ENCODE assay signal across 10 mouse cellular contexts in genomic region chr6:53954106-53954505, GRCm38 (mm10). TPM values are rescaled to one million over a fixed set of nuclear protein-coding genes. Genes with fewer than 3 reads are reported as not detected.
DNase-seq lines count a peak whose midpoint lies in the region; ATAC-seq and TF ChIP-seq lines count a peak whose summit lies in the region.
"Had no signal": no experiment of that assay in that cellular context is flagged by ENCODE, and none has a peak within 500 bp of the region (broad histone marks: within the 10 kb centered on the region; RNA-seq: fewer than 3 reads in every experiment).

No protein-coding gene starts in this region.

- no peak for DNase-seq in frontal cortex, postnatal 14 days (ENCODE audit: low spot score in 2 of 2)
- DNase-seq in adrenal gland, postnatal 10 days, result peak; percentile 72
- peak; percentile 31 for DNase-seq in gastrocnemius, postnatal 25 days
- peak; percentile 87 for DNase-seq in kidney, postnatal 14 days
- peak; percentile 29 for DNase-seq in liver, postnatal 0 days
- DNase-seq in testis, postnatal 10 days (ENCODE audit: low spot score), result peak; percentile 73
- no peak for DNase-seq in forebrain, embryonic 11.5 days (ENCODE audit: low spot score)

- WGBS in liver, postnatal 0 days (ENCODE audit: insufficient replicate concordance), result 35% methylated on average over 5 of the region's 5 CpGs
- WGBS in forebrain, embryonic 11.5 days, result 49% methylated on average over 5 of the region's 5 CpGs

- H3K4me1 ChIP-seq in liver, postnatal 0 days (ENCODE audit: insufficient read depth), result no peaks in the 10 kb centered on the region
- H3K4me1 ChIP-seq in forebrain, embryonic 11.5 days (replicated peaks; ENCODE audit: control insufficient read depth, insufficient read depth, low read length), result no peaks in the 10 kb centered on the region; the same call in 1 of the 2 replicates
- H3K4me1 ChIP-seq: liver, embryonic 15.5 days had no signal

- H3K27me3 ChIP-seq in liver, postnatal 0 days (ENCODE audit: insufficient read depth, low read length), result no peaks in the 10 kb centered on the region
- H3K27me3 ChIP-seq in forebrain, embryonic 11.5 days (ENCODE audit: control insufficient read depth, insufficient read depth, low read length), result no peaks in the 10 kb centered on the region
- H3K27me3 ChIP-seq: liver, embryonic 15.5 days had no signal

- H3K36me3 ChIP-seq in liver, postnatal 0 days (replicated peaks; ENCODE audit: insufficient read depth, low read length), result no peaks in the 10 kb centered on the region
- H3K36me3 ChIP-seq in forebrain, embryonic 11.5 days (ENCODE audit: control insufficient read depth, insufficient read depth, low read length), result no peaks in the 10 kb centered on the region
- H3K36me3 ChIP-seq: embryonic facial prominence, embryonic 13.5 days; liver, embryonic 15.5 days had no signal

- peak; percentile 87 for ATAC-seq in frontal cortex, adult (ENCODE audit: low TSS enrichment)
- ATAC-seq in liver, postnatal 0 days, result no peak
- no peak for ATAC-seq in forebrain, embryonic 11.5 days (replicated peaks; ENCODE audit: low FRiP score)

- no peak overlapping the region for H3K4me3 ChIP-seq in liver, postnatal 0 days (ENCODE audit: low read depth, low read length)
- H3K4me3 ChIP-seq in forebrain, embryonic 11.5 days (ENCODE audit: low read depth, low read length), result no peak overlapping the region
- H3K4me3 ChIP-seq: embryonic facial prominence, embryonic 13.5 days; liver, embryonic 15.5 days had no signal

- no peak overlapping the region for H3K9ac ChIP-seq in liver, postnatal 0 days (replicated peaks)
- H3K9ac ChIP-seq in forebrain, embryonic 11.5 days (ENCODE audit: low read length), result no peak overlapping the region
- H3K9ac ChIP-seq: embryonic facial prominence, embryonic 13.5 days; liver, embryonic 15.5 days had no signal

- H3K27ac ChIP-seq in liver, postnatal 0 days (ENCODE audit: low read depth), result no peak overlapping the region
- H3K27ac ChIP-seq in forebrain, embryonic 11.5 days (ENCODE audit: low read depth, low read length), result no peak overlapping the region
- H3K27ac ChIP-seq: embryonic facial prominence, embryonic 13.5 days; liver, embryonic 15.5 days had no signal

- no peak overlapping the region for H3K4me2 ChIP-seq in liver, postnatal 0 days (ENCODE audit: low read depth, low read length)
- no peak overlapping the region for H3K4me2 ChIP-seq in forebrain, embryonic 11.5 days (ENCODE audit: low read depth, low read length, severe bottlenecking)
- H3K4me2 ChIP-seq: embryonic facial prominence, embryonic 13.5 days; liver, embryonic 15.5 days had no signal

- peak; percentile 72 for TF ChIP-seq CTCF in liver, postnatal 0 days (IDR thresholded peaks at IDR 0.05; ENCODE audit: low read depth)

- H3K9me3 ChIP-seq in liver, postnatal 0 days (ENCODE audit: low read length), result no peaks in the 10 kb centered on the region
- no peaks in the 10 kb centered on the region for H3K9me3 ChIP-seq in forebrain, embryonic 11.5 days (ENCODE audit: control insufficient read depth, low read length)
- H3K9me3 ChIP-seq: embryonic facial prominence, embryonic 13.5 days; liver, embryonic 15.5 days had no signal

- no peak for TF ChIP-seq EP300 in liver, postnatal 0 days (IDR thresholded peaks at IDR 0.05; ENCODE audit: low read depth)

RNA-seq across cellular contexts. Expression of gene Cpvl, which starts 24.4 kb away (rescaled TPM):
- not detected for total RNA-seq in adrenal gland, postnatal 10 days (2021)
- total RNA-seq in gastrocnemius, postnatal 25 days (2021), result not detected
- not detected in 2 replicates for polyA plus RNA-seq in liver, postnatal 0 days (2015; fragmentation: Nextera tagmentation; extraction: Ambion mirVana)
- polyA plus RNA-seq in forebrain, embryonic 11.5 days (2014; fragmentation: Nextera tagmentation; extraction: Ambion mirVana), result 0.12 TPM in 1 of 2 replicates, not detected in the other
- polyA plus RNA-seq: liver, embryonic 15.5 days had no signal

Comparison
In these comparisons a context has a peak if more than half of its experiments do, and no peak if none do; other contexts are left out.
1. DNase-seq: peak in adrenal gland, postnatal 10 days (single experiment), gastrocnemius, postnatal 25 days (single experiment), kidney, postnatal 14 days (single experiment), liver, postnatal 0 days (single experiment) and testis, postnatal 10 days (single experiment); none in frontal cortex, postnatal 14 days (0 of 2) and forebrain, embryonic 11.5 days (single experiment).